Mouse (Mus musculus) liver, adult (tissue): Measurements from ENCODE around the gene Faf2.

ENCODE experiments used
- GATA4 ChIP-seq: IDR thresholded peaks from 2 replicates; pipeline ENCODE4 v1.6.1; 2014; ENCODE audit warnings: mild to moderate bottlenecking, low read length; ENCODE audit not compliant: insufficient replicate concordance

Gene Faf2

GRCm38 (mm10) chr13:54621155-54621932 lies at the start of gene Faf2:
Gene Faf2 (plus strand): TSS chr13:54621784.
- no peak; the same call in 1 of the 2 replicates for TF ChIP-seq GATA4

GRCm38 (mm10) chr13:54572621-54573020 lies 49.0 kb upstream of the Faf2 start:
- no peak for TF ChIP-seq GATA4

GRCm38 (mm10) chr13:54574854-54575481 lies 46.6 kb upstream of the Faf2 start, which contains the start of gene Arl10:
Gene Arl10 (plus strand): TSS chr13:54575015.
- no peak for TF ChIP-seq GATA4

GRCm38 (mm10) chr13:54575489-54575888 lies 46.1 kb upstream of the Faf2 start:
- no peak for TF ChIP-seq GATA4

- TF ChIP-seq GATA4 = no peak
Measured at GRCm38 (mm10) chr13:54577652-54578507, 43.7 kb upstream of the Faf2 start.

- TF ChIP-seq GATA4 = no peak
Measured at GRCm38 (mm10) chr13:54581385-54581784, 40.2 kb upstream of the Faf2 start.

GRCm38 (mm10) chr13:54582126-54582525 lies 39.5 kb upstream of the Faf2 start:
- TF ChIP-seq GATA4 = no peak

GRCm38 (mm10) chr13:54582860-54583259 lies 38.7 kb upstream of the Faf2 start:
- no peak for TF ChIP-seq GATA4

- TF ChIP-seq GATA4 = no peak
Measured at GRCm38 (mm10) chr13:54585831-54586230, 35.8 kb upstream of the Faf2 start.

GRCm38 (mm10) chr13:54589414-54589995 lies 32.1 kb upstream of the Faf2 start:
- no peak for TF ChIP-seq GATA4

- no peak for TF ChIP-seq GATA4
Measured at GRCm38 (mm10) chr13:54589996-54590951, 31.3 kb upstream of the Faf2 start, which contains the start of the genes Nop16 and Higd2a. Gene Nop16 (minus strand): TSS chr13:54590090. Gene Higd2a (plus strand): TSS chr13:54590207.

- no peak for TF ChIP-seq GATA4
Measured at GRCm38 (mm10) chr13:54591776-54592356, 29.7 kb upstream of the Faf2 start.

GRCm38 (mm10) chr13:54593617-54594016 lies 28.0 kb upstream of the Faf2 start:
- TF ChIP-seq GATA4 = no peak
